Mouse (Mus musculus): ENCODE data around the gene Gm38393. TPM values are rescaled to one million over a fixed set of nuclear protein-coding genes. Genes with fewer than 3 reads are reported as not detected.

Gene Gm38393
- 0.05 TPM in 2 replicates for polyA plus RNA-seq (2012; rRNA removed)

DNA sequence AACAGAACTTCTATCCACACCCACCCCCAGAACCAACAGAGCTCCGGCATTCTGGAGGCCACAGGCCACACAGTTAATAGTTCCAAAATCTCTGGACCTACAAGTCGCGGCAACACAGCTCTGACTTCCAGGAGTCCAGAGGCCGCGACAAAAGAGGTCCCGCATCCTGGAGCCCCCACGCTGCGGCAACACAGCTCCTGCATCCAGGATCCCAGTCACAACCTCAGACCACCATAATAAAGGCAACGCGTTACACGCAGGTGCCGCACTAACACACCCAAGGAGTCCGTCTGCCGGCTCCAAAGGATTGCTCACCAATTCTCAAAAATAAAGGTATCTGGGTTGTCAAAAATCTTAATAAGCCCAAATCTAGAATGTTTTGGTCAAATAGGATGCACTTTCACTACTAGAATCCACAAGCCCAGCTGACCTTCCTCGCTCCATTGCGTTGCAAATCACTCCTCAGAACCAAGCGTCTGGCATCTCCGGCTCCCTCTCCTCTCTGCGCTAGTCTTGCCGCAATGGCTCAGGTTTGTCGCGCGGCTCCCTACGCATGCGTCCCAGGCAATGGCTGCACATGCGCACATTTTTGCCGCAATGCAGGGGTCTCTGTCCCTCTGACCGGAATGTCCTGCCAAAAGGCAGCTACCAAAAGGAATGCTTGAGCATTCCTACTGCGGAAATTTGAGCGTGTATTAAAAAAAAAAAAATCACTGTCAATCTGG lies at the start of gene Gm38393, which contains the start of gene Snurf:
TSS of gene Gm38393 (minus strand) at position 459 of the 725 bp plus-strand sequence.
TSS of gene Snurf (minus strand) at position 444 of the 725 bp plus-strand sequence.
- Histone ChIP-seq H3K4me1 (replicated peaks; ENCODE audit: control insufficient read depth, insufficient read depth, low read length) (no peaks in the 10 kb centered on the region), H3K27me3 (ENCODE audit: control insufficient read depth, insufficient read depth, low read length) (no peaks in the 10 kb centered on the region), H3K27ac (ENCODE audit: control insufficient read depth, insufficient read depth, low read length) (no peak within 1 kb of the TSS), H3K36me3 (ENCODE audit: control insufficient read depth, insufficient read depth, low read length) (no peaks in the 10 kb centered on the region), H3K4me3 (ENCODE audit: control insufficient read depth, insufficient read depth, low read length) (no peak within 1 kb of the TSS)
- TF ChIP-seq CTCF (IDR thresholded peaks at IDR 0.05; ENCODE audit: borderline replicate concordance, control insufficient read depth, extremely low read depth, insufficient read depth, low read length, poor library complexity) (no peak), POLR2A (IDR thresholded peaks at IDR 0.05; ENCODE audit: control insufficient read depth, extremely low read depth, insufficient read depth, low read length, poor library complexity) (no peak)
- 53% methylated on average over 30 of the region's 30 CpGs for WGBS
- no peak for DNase-seq

DNA sequence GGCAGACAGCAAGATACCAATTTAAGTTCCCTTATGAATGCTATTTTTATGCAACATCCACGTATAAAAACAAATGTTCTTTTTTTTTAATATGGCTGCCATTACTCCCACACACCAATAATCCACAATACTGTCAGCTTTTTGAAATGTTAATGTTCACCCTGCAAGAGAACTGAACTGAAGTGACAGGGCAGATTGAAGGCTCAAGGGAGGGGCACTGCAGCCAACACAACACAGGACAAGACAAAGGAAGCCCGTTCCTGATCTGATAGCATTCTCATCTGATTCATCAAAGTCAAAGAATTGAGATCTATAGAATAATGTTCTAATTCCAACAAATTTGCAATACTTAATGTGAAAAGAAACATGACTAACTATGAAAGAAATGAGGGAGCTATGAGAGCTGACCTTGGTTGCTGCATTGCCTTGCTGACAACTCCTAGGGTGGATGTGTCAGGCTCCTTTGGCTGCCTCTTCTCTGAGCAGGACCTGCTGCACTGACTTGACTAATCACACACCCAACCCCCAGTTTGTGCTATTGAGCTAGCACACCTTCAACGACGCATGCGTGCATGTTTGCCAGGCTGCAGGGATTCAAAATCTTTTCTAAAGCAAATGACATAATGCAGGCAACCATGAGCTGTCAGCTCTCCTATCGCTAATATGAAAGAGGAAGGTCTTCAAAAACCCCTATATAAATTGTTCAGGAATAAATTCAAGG lies 42.8 kb upstream of the Gm38393 start:
- 86% methylated on average over 6 of the region's 6 CpGs for WGBS
- DNase-seq, result no peak
- TF ChIP-seq POLR2A (IDR thresholded peaks at IDR 0.05; ENCODE audit: control insufficient read depth, extremely low read depth, insufficient read depth, low read length, poor library complexity), result no peak
- TF ChIP-seq CTCF (IDR thresholded peaks at IDR 0.05; ENCODE audit: borderline replicate concordance, control insufficient read depth, extremely low read depth, insufficient read depth, low read length, poor library complexity), result no peak

DNA sequence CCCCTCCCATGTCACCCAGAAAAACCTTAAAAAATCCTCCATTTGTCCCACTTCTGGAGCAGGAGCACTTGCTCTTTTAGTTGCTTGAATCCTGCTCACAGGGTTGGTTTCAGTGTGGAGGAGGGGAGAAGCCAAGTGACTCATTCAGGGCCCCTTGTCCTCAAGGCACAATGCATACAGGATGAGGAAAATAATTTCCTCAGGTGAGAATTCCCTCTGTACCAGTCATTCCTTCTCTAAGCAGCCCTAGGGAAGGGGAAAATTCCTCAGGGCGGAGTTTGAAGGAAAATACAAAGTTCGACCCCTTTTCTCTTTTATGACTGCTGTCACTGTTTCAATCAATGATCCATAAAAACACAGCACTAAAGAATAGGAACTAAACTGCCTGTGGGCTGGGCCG lies 8.3 kb upstream of the Gm38393 start:
- Histone ChIP-seq H3K4me1 (replicated peaks; ENCODE audit: control insufficient read depth, insufficient read depth, low read length) (no peaks in the 10 kb centered on the region), H3K36me3 (ENCODE audit: control insufficient read depth, insufficient read depth, low read length) (no peaks in the 10 kb centered on the region), H3K4me3 (ENCODE audit: control insufficient read depth, insufficient read depth, low read length) (no peak overlapping the region), H3K27me3 (ENCODE audit: control insufficient read depth, insufficient read depth, low read length) (no peaks in the 10 kb centered on the region), H3K27ac (ENCODE audit: control insufficient read depth, insufficient read depth, low read length) (no peak overlapping the region)
- TF ChIP-seq POLR2A (IDR thresholded peaks at IDR 0.05; ENCODE audit: control insufficient read depth, extremely low read depth, insufficient read depth, low read length, poor library complexity) (no peak), CTCF (IDR thresholded peaks at IDR 0.05; ENCODE audit: borderline replicate concordance, control insufficient read depth, extremely low read depth, insufficient read depth, low read length, poor library complexity) (no peak)
- WGBS, result 68% methylated on average over 3 of the region's 3 CpGs
- DNase-seq, result no peak

More for the DNA sequence above, 42.8 kb upstream of the Gm38393 start:
- no peak overlapping the region for H3K4me3 ChIP-seq (ENCODE audit: control insufficient read depth, insufficient read depth, low read length)
- H3K27me3 ChIP-seq (ENCODE audit: control insufficient read depth, insufficient read depth, low read length), result no peaks in the 10 kb centered on the region
- H3K4me1 ChIP-seq (replicated peaks; ENCODE audit: control insufficient read depth, insufficient read depth, low read length), result no peaks in the 10 kb centered on the region
- no peak overlapping the region for H3K27ac ChIP-seq (ENCODE audit: control insufficient read depth, insufficient read depth, low read length)
- no peaks in the 10 kb centered on the region for H3K36me3 ChIP-seq (ENCODE audit: control insufficient read depth, insufficient read depth, low read length)

DNA sequence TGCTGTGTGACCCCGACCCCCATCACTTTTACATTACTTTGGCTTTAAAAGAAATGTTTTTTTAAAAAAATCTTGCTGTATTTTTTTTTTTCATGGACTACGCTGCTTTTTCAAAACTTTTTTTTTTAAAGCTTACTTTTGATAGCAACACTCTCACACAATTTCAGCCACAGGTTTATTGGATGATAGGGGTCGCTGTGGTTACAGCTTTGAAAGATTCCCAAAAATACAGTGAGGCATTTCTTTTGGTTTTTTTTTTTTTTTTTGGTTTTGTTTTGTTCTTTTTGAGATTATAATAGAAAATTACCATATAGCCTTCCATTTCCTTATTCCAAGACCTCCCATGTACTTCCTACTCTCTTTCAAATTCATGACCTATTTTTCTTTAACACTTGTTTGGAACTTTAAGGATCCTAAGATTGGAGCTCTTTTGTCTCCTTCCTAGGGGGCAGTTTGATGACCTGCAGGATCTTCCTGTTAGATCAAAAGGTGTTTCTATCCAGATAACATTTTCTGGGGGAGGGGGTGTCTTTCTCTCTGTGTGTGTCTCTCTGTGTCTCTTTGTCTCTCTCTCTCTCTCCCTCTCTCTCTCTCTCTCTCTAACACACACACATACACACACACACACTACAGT lies 3.0 kb upstream of the Gm38393 start:
- Histone ChIP-seq H3K4me3 (ENCODE audit: control insufficient read depth, insufficient read depth, low read length) (no peak overlapping the region), H3K27ac (ENCODE audit: control insufficient read depth, insufficient read depth, low read length) (no peak overlapping the region), H3K4me1 (replicated peaks; ENCODE audit: control insufficient read depth, insufficient read depth, low read length) (no peaks in the 10 kb centered on the region), H3K27me3 (ENCODE audit: control insufficient read depth, insufficient read depth, low read length) (no peaks in the 10 kb centered on the region), H3K36me3 (ENCODE audit: control insufficient read depth, insufficient read depth, low read length) (no peaks in the 10 kb centered on the region)
- no peak for DNase-seq
- TF ChIP-seq CTCF (IDR thresholded peaks at IDR 0.05; ENCODE audit: borderline replicate concordance, control insufficient read depth, extremely low read depth, insufficient read depth, low read length, poor library complexity), result no peak
- no peak for TF ChIP-seq POLR2A (IDR thresholded peaks at IDR 0.05; ENCODE audit: control insufficient read depth, extremely low read depth, insufficient read depth, low read length, poor library complexity)
- 51% methylated on average over 3 of the region's 3 CpGs for WGBS

DNA sequence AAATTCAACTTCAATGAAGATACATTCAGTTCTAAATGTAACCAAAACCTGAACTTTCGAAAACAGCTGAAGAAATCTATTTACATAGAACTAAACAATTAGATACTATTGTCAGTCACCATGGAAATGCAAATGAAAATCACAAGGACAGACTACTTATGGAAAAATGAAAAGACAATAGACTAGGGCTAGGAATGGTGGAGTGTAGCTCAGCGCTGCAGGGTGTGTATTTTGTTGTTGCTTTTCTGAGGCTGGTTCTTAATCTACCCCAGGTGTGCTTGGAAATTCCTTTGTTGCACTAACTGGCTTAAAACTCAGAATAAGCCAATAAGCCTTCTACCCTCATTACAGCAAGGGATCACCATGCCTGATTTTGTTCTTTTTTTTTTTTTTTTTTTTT lies 1.4 kb upstream of the Gm38393 start:
- 68% methylated on average over 2 of the region's 2 CpGs for WGBS

DNA sequence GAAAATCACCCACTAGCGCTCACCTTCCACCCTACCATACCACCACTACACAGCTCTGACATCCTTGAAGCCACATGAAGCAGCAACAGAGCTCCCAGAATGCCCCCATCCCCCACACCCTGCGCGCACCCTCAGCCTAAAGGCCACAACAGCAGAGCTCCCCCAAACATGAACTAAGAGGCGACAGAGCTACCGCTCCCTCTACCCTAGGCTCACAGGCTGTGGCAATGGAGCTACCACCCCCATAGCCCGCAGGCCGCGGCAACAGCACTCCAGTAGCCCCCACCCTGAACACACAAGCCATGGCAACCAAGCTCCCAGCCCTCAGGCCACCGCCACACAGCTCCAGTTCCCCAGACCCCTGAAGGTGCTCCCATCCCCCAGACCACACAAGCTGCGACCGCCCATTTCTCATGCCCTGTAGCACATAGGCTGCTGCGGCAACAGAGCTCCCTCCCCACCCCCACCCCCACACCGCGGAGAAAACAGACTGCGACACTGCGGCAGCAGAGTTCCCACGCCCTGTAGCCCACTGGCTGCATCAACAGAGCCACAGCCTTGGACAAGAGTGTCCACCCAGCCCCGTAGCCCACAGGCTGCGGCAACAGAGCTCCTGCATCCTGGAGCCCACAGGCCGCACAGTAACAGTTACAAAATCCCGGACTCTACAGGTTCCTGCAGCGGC lies 801 bp downstream of the Gm38393 start:
- no peaks in the 10 kb centered on the region for H3K36me3 ChIP-seq (ENCODE audit: control insufficient read depth, insufficient read depth, low read length)
- H3K4me3 ChIP-seq (ENCODE audit: control insufficient read depth, insufficient read depth, low read length), result no peak overlapping the region
- no peaks in the 10 kb centered on the region for H3K4me1 ChIP-seq (replicated peaks; ENCODE audit: control insufficient read depth, insufficient read depth, low read length)
- no peaks in the 10 kb centered on the region for H3K27me3 ChIP-seq (ENCODE audit: control insufficient read depth, insufficient read depth, low read length)
- no peak overlapping the region for H3K27ac ChIP-seq (ENCODE audit: control insufficient read depth, insufficient read depth, low read length)
- 57% methylated on average over 22 of the region's 22 CpGs for WGBS
- no peak for TF ChIP-seq CTCF (IDR thresholded peaks at IDR 0.05; ENCODE audit: borderline replicate concordance, control insufficient read depth, extremely low read depth, insufficient read depth, low read length, poor library complexity)
- no peak for TF ChIP-seq POLR2A (IDR thresholded peaks at IDR 0.05; ENCODE audit: control insufficient read depth, extremely low read depth, insufficient read depth, low read length, poor library complexity)
- DNase-seq, result no peak

More for the DNA sequence above, 1.4 kb upstream of the Gm38393 start:
- no peak for DNase-seq
- H3K4me1 ChIP-seq (replicated peaks; ENCODE audit: control insufficient read depth, insufficient read depth, low read length), result no peaks in the 10 kb centered on the region
- no peak overlapping the region for H3K27ac ChIP-seq (ENCODE audit: control insufficient read depth, insufficient read depth, low read length)
- no peaks in the 10 kb centered on the region for H3K27me3 ChIP-seq (ENCODE audit: control insufficient read depth, insufficient read depth, low read length)
- TF ChIP-seq CTCF (IDR thresholded peaks at IDR 0.05; ENCODE audit: borderline replicate concordance, control insufficient read depth, extremely low read depth, insufficient read depth, low read length, poor library complexity) (no peak), POLR2A (IDR thresholded peaks at IDR 0.05; ENCODE audit: control insufficient read depth, extremely low read depth, insufficient read depth, low read length, poor library complexity) (no peak)
- no peak overlapping the region for H3K4me3 ChIP-seq (ENCODE audit: control insufficient read depth, insufficient read depth, low read length)
- no peaks in the 10 kb centered on the region for H3K36me3 ChIP-seq (ENCODE audit: control insufficient read depth, insufficient read depth, low read length)
